Mouse (Mus musculus): ENCODE data around the gene Tmem248. TPM values are rescaled to one million over a fixed set of nuclear protein-coding genes. Genes with fewer than 3 reads are reported as not detected.

The Tmem248 gene
- total and polyA plus RNA-seq, 3 experiments: 72.1 to 82.9 (median 80.9) TPM

- peak; percentile 65 for TF ChIP-seq JUN (IDR thresholded peaks at IDR 0.05; ENCODE audit: insufficient read depth, low read depth, low read length)
- TF ChIP-seq TBP (conservative IDR thresholded peaks at IDR 0.05; ENCODE audit: low read depth, low read length): peak; percentile 31; the same call in 1 of the 2 replicates
- TF ChIP-seq USF2 (conservative IDR thresholded peaks at IDR 0.05; ENCODE audit: low read depth, low read length): no peak
- TF ChIP-seq CHD1 (IDR thresholded peaks at IDR 0.05; ENCODE audit: low read depth, low read length): no peak
- TF ChIP-seq HCFC1 (IDR thresholded peaks at IDR 0.05; ENCODE audit: low read depth, low read length): no peak
- TF ChIP-seq KAT2A (IDR thresholded peaks at IDR 0.05; ENCODE audit: insufficient replicate concordance, low read length): no peak
Observed at GRCm38 (mm10) chr5:130181740-130182540, 34.9 kb upstream of the Tmem248 start (continued).

DNA sequence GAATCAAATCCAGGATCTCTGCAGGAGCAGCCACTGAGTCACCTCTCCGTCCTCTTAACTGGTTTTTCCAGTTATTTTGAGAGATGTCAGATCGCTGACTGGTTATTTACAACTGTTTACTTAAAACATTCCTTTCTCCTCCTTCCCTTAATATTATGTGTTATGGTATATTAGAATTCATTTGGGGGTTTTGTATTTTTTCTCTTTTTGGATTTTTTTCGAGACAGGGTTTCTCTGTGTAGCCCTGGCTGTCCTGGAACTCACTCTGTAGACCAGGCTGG, 34.4 kb upstream of the Tmem248 start:
- dilution Hi-C loops (cut with MboI; ENCODE audit: extremely low pct_ligation_motif_present, extremely low pct_unique_long_range_greater_than_20kb, low sequenced_read_pairs) (no loop called here), in situ Hi-C loops (cut with MboI; ENCODE audit: low pct_ligation_motif_present, low pct_unique_long_range_greater_than_20kb, low sequenced_read_pairs) (no loop called here)
- no peak overlapping the region for H3K9ac ChIP-seq (ENCODE audit: insufficient read depth, low read depth)
- H3K36me3 ChIP-seq (replicated peaks in 1 of 2; ENCODE audit: control insufficient read depth in 1 of 2, insufficient read depth in 1 of 2, low read length in 1 of 2): peaks cover 2 to 24% of the 10 kb centered on the region in 2 experiments
- H3K4me2 ChIP-seq (ENCODE audit: insufficient read depth, low read depth, poor library complexity, severe bottlenecking): peak overlapping the region; percentile 81
- H3K9me3 ChIP-seq (replicated peaks; ENCODE audit: low read length): no peaks in the 10 kb centered on the region
- peaks cover 41 to 91% of the 10 kb centered on the region in 2 experiments for H3K4me1 ChIP-seq (ENCODE audit: control insufficient read depth in 1 of 2, insufficient read depth in 2 of 2)
- DNase-seq (ENCODE audit: extremely low read depth): no peak
- peaks cover 74% of the 10 kb centered on the region for H3K79me2 ChIP-seq (replicated peaks; ENCODE audit: control insufficient read depth, extremely low read depth, insufficient read depth, poor library complexity, severe bottlenecking)
- peak overlapping the region; percentile 75 for H3K27ac ChIP-seq (ENCODE audit: insufficient read depth, low read depth)
- no peaks in the 10 kb centered on the region for H3K27me3 ChIP-seq (replicated peaks)
- H3K4me3 ChIP-seq (replicated peaks in 1 of 3; ENCODE audit: low read depth in 2 of 3, low read length in 2 of 3, poor library complexity in 1 of 3): no peak overlapping the region
- no peak for TF ChIP-seq ZKSCAN1 (IDR thresholded peaks at IDR 0.05; ENCODE audit: borderline replicate concordance, low read depth, low read length)
- peak; percentile 40; the same call in 1 of the 2 replicates for TF ChIP-seq RCOR1 (conservative IDR thresholded peaks at IDR 0.05; ENCODE audit: low read depth, low read length)

DNA sequence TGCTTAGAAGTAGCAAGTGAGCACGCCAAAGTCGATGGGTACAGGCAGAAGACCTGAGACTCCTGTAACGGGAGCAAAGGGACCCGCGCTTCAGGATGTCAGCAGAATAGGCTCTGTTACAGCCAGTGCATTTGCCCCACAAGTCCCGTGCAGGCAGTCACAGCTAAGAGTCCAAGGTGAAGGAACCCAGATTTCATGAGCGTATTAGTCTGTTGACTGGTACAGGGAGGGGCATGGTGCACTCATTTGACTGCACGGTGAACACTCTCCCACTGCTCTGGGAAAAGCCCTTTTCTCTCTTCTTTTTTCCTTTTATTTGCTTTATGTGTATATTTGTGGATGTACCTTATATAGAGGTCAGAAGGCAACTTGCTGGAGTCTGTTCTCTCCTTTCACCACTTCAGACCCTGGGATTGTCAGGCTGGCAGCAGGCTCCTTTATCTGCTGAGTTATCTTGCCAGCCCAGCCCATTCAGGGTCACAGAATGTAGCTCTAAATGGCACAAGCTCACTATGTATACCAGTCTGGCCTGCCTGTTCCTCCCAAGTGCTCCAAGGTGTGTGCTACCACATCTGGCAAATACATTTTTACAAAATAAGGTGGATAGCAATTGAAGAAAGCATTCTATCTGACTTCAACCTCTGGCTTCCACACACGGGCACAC, 32.6 kb upstream of the Tmem248 start:
- no peak for DNase-seq (ENCODE audit: extremely low read depth)
- Histone ChIP-seq H3K79me2 (replicated peaks; ENCODE audit: control insufficient read depth, extremely low read depth, insufficient read depth, poor library complexity, severe bottlenecking) (peaks cover 59% of the 10 kb centered on the region), H3K4me3 (replicated peaks in 1 of 3; ENCODE audit: low read depth in 2 of 3, low read length in 2 of 3, poor library complexity in 1 of 3) (peak overlapping the region in 1 of 3 experiments; percentile 11), H3K4me1 (ENCODE audit: control insufficient read depth in 1 of 2, insufficient read depth in 2 of 2) (peaks cover 37 to 76% of the 10 kb centered on the region in 2 experiments), H3K27ac (ENCODE audit: insufficient read depth, low read depth) (peak overlapping the region; percentile 20; the same call in 1 of the 2 replicates), H3K27me3 (replicated peaks) (no peaks in the 10 kb centered on the region), H3K36me3 (replicated peaks in 1 of 2; ENCODE audit: control insufficient read depth in 1 of 2, insufficient read depth in 1 of 2, low read length in 1 of 2) (peaks cover 11 to 40% of the 10 kb centered on the region in 2 experiments), H3K9ac (ENCODE audit: insufficient read depth, low read depth) (no peak overlapping the region), H3K9me3 (replicated peaks; ENCODE audit: low read length) (no peaks in the 10 kb centered on the region), H3K4me2 (ENCODE audit: insufficient read depth, low read depth, poor library complexity, severe bottlenecking) (no peak overlapping the region)
- in situ Hi-C loops (cut with MboI; ENCODE audit: low pct_ligation_motif_present, low pct_unique_long_range_greater_than_20kb, low sequenced_read_pairs): no loop called here
- dilution Hi-C loops (cut with MboI; ENCODE audit: extremely low pct_ligation_motif_present, extremely low pct_unique_long_range_greater_than_20kb, low sequenced_read_pairs): no loop called here
- no peak for TF ChIP-seq E2F4 (IDR thresholded peaks at IDR 0.05; ENCODE audit: insufficient replicate concordance, low read depth, low read length)
- no peak for TF ChIP-seq MAZ (IDR thresholded peaks at IDR 0.05; ENCODE audit: low read depth, low read length)
- TF ChIP-seq IRF4 (IDR thresholded peaks at IDR 0.05; ENCODE audit: low read depth, low read length): no peak
- TF ChIP-seq USF2 (conservative IDR thresholded peaks at IDR 0.05; ENCODE audit: low read depth, low read length): no peak
- no peak for TF ChIP-seq KAT2A (IDR thresholded peaks at IDR 0.05; ENCODE audit: insufficient replicate concordance, low read length)
- TF ChIP-seq ELF1 (IDR thresholded peaks at IDR 0.05; ENCODE audit: low read depth, low read length): no peak
- TF ChIP-seq MXI1 (IDR thresholded peaks at IDR 0.05; ENCODE audit: low read depth, low read length): no peak
- no peak for TF ChIP-seq POLR2A (IDR thresholded peaks at IDR 0.05; ENCODE audit: low read depth, low read length)
- TF ChIP-seq POLR2AphosphoS2 (IDR thresholded peaks at IDR 0.05; ENCODE audit: low read depth, low read length): no peak
- TF ChIP-seq EP300 (IDR thresholded peaks at IDR 0.05; ENCODE audit: low read length): no peak
- TF ChIP-seq PAX5 (IDR thresholded peaks at IDR 0.05; ENCODE audit: low read length): no peak
- no peak for TF ChIP-seq CHD2 (IDR thresholded peaks at IDR 0.05; ENCODE audit: low read length)
- no peak for TF ChIP-seq JUND (conservative IDR thresholded peaks at IDR 0.05; ENCODE audit: low read depth, low read length)
- TF ChIP-seq CTCF (conservative IDR thresholded peaks at IDR 0.05 in 1 of 2, IDR thresholded peaks at IDR 0.05 in 1 of 2; ENCODE audit: low read depth in 2 of 2, low read length in 2 of 2): no peak
- TF ChIP-seq HCFC1 (IDR thresholded peaks at IDR 0.05; ENCODE audit: low read depth, low read length): no peak
- no peak for TF ChIP-seq SMC3 (IDR thresholded peaks at IDR 0.05; ENCODE audit: low read depth, low read length)
- TF ChIP-seq JUN (IDR thresholded peaks at IDR 0.05; ENCODE audit: insufficient read depth, low read depth, low read length): no peak
- TF ChIP-seq ZMIZ1 (IDR thresholded peaks at IDR 0.05; ENCODE audit: low read depth, low read length): no peak
- no peak for TF ChIP-seq MEF2A (IDR thresholded peaks at IDR 0.05; ENCODE audit: borderline replicate concordance, low read depth, low read length)

Measured in CH12.LX (cell line).